Mouse (Mus musculus) heart, postnatal 10 days (tissue): ENCODE data around the gene Cmtm7. TPM values are rescaled to one million over a fixed set of nuclear protein-coding genes. Genes with fewer than 3 reads are reported as not detected.
"Not testable (repeated sequence)": the region's sequence is repeated elsewhere in the genome, so short reads cannot be mapped to it uniquely, and the experiment has no call there.

ENCODE experiments used
- DNase-seq, 2 experiments: peaks; one replicate each; pipeline ENCODE4 v3.0.0; 2021
- intact Hi-C: fragments of 180-260 bp; cut with DNase I; formaldehyde crosslinking; loops from one replicate; pipeline ENCODE4 v1.15.1; 2025
- total RNA-seq, 2 experiments: library from RNA; stranded (reverse); gene quantifications; 2 replicates each; pipeline ENCODE4 v1.2.3; 2021

The Cmtm7 gene
- total RNA-seq, 2 experiments from 2014 or later = 25.7 to 26.9 TPM

- intact Hi-C loops = no loop called here
- DNase-seq = no peak
Measured at GRCm38 (mm10) chr9:114731871-114732682, 49.6 kb downstream of the Cmtm7 start.

- peak; percentile 98 to 99 for DNase-seq
- intact Hi-C loops = no loop called here
Measured at GRCm38 (mm10) chr9:114731011-114731755, 50.5 kb downstream of the Cmtm7 start, which contains the start of gene Cmtm6. Cmtm6 (plus strand) TSS chr9:114731116.

DNA sequence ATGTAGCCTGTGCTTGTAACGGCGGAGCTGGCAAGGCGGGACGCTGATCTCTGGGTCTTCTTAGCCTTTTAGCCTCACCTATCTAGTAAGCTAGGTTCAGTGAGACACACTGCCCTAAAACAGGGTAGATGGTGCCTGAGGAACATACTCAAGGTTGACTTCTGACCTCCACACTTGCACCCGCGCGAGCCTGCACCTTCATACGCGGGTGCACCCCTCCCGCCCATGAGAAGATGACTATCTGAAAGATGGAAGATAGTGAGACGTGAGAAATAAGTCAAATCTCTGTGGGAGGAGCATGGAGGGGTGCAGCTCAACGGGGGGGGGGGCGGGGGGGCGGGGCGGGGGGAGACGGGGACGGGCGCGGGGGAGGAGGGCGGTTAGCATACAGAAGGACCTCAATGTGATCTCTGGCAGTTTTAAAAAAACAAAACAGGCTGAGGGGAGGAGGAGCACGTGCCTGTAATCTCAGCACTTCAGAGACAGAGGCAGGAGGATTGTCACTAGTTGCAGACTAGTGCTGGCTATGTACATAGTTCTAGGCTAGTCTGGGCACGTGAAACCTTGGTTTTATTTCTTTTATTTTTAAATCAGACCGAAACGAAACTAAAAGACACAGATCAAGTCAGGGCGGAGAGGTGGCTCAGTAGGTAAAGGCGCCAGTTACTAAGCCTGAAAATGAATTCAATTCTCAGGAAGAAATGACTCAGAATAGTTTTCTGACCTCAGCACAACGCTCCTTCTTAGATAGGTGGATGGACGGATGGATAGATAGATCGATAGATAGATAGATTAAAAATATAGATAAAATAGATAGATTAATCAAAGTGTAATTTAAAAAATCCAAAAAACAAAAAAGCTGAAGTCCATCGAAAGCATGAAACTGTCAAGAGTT lies 51.5 kb downstream of the Cmtm7 start:
- no peak for DNase-seq
- intact Hi-C loops = no loop called here

DNA sequence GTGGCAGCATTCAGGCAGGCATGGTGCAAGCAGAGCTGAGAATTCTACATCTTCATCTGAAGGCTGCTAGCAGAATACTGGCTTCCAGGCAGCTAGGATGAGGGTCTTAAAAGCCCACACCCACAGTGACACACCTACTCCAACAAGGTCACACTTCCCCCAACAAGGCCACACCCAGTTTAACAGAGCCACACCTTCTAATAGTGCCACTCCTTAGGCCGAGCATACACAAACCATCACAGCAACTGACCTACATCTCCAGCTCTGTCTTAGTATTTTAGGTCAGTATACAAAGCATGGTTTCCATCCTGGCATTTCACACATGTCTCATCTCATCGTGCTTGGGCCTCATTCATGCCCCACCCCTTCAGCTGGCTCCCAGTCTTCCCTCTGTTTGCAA lies 53.2 kb downstream of the Cmtm7 start:
- intact Hi-C loops, DNase-seq: not testable (repeated sequence)

- intact Hi-C loops = loop anchor here (1.0 kb wide), 1 partner anchor 79 kb away; no protein-coding TSS in a partner anchor
- DNase-seq = peak; percentile 59 to 77
Measured at GRCm38 (mm10) chr9:114727315-114727714, 54.3 kb downstream of the Cmtm7 start.

DNA sequence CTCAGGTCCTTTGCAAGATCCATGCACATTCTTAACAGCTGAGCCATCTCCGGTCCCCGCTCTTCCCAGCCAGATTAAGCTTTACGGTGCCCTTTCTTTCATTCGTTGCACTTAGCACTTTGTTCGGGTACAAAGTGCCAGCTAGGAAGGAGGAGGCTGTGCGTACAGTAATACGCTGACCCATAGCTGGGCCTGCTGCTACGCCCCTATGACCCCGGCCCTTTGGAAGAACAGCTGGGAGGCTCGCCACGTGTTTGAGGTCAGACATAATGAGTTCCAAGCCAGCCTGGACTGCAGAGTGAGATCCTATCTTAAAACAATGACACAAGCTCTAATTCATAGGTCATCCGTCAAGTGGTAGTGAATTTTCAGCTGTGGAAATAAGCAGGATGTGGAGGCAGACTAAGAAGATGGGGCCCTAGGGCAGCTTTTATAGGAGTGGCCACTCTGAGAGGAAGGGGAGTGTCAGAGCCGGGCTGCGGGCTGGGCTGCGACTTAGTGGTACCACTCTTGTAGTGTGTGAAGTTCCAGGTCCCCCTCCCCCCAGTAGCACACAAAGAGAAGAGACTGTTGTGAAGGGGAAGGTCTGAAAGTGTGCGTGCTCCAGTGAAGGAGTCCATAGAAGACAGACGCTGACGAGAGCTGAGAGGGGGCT lies 64.9 kb downstream of the Cmtm7 start:
- intact Hi-C loops = no loop called here
- no peak for DNase-seq

- intact Hi-C loops = no loop called here
- no peak for DNase-seq
Measured at GRCm38 (mm10) chr9:114713481-114713880, 68.2 kb downstream of the Cmtm7 start.

- no peak for DNase-seq
- intact Hi-C loops = no loop called here
Measured at GRCm38 (mm10) chr9:114710345-114710744, 71.3 kb downstream of the Cmtm7 start.

DNA sequence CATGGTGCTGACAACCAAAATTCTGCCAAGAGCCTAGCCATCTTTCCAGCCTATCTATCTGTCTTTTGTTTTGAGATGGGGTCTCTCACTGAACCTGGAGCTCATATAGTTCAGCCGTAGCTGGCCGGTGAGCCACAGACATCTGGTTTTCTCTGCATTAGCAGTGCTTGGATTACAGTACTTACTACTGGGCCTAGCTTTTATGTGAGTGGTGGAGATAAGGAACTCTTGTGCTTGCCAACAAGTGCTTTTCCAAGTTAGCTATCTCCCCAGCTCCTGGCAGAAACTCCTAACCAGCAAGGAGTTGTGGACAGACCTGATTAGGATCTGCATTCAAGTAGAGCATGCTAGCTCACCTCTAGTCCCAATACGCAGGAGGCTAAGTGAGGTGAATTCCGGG lies 73.9 kb downstream of the Cmtm7 start:
- intact Hi-C loops = loop anchor here (5.0 kb wide), 1 partner anchor 46 kb away; no protein-coding TSS in a partner anchor
- no peak for DNase-seq

Other genes starting within 250 kb of the Cmtm7 start
- not detected for gene Trim71, start 217.5 kb downstream of the Cmtm7 start, total RNA-seq
- gene Cnot10, start 141.7 kb downstream of the Cmtm7 start, total RNA-seq = 10 to 100 TPM; 27.4 to 28.2 TPM
- 10 to 100 TPM; 84.8 to 91.7 TPM for gene Dync1li1, start 93.1 kb downstream of the Cmtm7 start, total RNA-seq
- 10 to 100 TPM; 34.5 to 37.8 TPM for gene Cmtm6, start 50.7 kb downstream of the Cmtm7 start, total RNA-seq
- 10 to 100 TPM; 13.1 to 13.6 TPM for gene Cmtm8, start 62.3 kb upstream of the Cmtm7 start, total RNA-seq
- gene Gpd1l, start 152.1 kb upstream of the Cmtm7 start, total RNA-seq = 10 to 100 TPM; 40.0 to 40.9 TPM
- gene Osbpl10, start 196.7 kb upstream of the Cmtm7 start, total RNA-seq = 1 to 10 TPM; 4.6 TPM
- gene Rps27rt, start 200.9 kb upstream of the Cmtm7 start, total RNA-seq = 10 to 100 TPM; 27.2 to 36.1 TPM